Mouse (Mus musculus): ENCODE data around the gene Scn3b.

Scn3b gene

GRCm38 (mm10) chr9:40269103-40269861 lies at the start of gene Scn3b:
Scn3b (plus strand) TSS chr9:40269217.
- peak; percentile 80 for DNase-seq (ENCODE audit: low spot score)

GRCm38 (mm10) chr9:40224289-40224688 lies 44.7 kb upstream of the Scn3b start:
- no peak for DNase-seq (ENCODE audit: low spot score)

GRCm38 (mm10) chr9:40227874-40228789 lies 40.9 kb upstream of the Scn3b start:
- DNase-seq (ENCODE audit: low spot score): peak; percentile 57

- no peak for DNase-seq (ENCODE audit: low spot score)
Measured at GRCm38 (mm10) chr9:40228804-40229331, 40.1 kb upstream of the Scn3b start.

GRCm38 (mm10) chr9:40229479-40229878 lies 39.5 kb upstream of the Scn3b start:
- no peak for DNase-seq (ENCODE audit: low spot score)

GRCm38 (mm10) chr9:40231019-40231418 lies 38.0 kb upstream of the Scn3b start:
- DNase-seq (ENCODE audit: low spot score): no peak

- DNase-seq (ENCODE audit: low spot score): no peak
Measured at GRCm38 (mm10) chr9:40234233-40235072, 34.6 kb upstream of the Scn3b start.

GRCm38 (mm10) chr9:40235220-40235619 lies 33.8 kb upstream of the Scn3b start:
- DNase-seq (ENCODE audit: low spot score): no peak

- no peak for DNase-seq (ENCODE audit: low spot score)
Measured at GRCm38 (mm10) chr9:40239749-40240148, 29.3 kb upstream of the Scn3b start.

GRCm38 (mm10) chr9:40240311-40240710 lies 28.7 kb upstream of the Scn3b start:
- DNase-seq (ENCODE audit: low spot score): no peak

GRCm38 (mm10) chr9:40241223-40241801 lies 27.7 kb upstream of the Scn3b start:
- peak; percentile 53 for DNase-seq (ENCODE audit: low spot score)

- DNase-seq (ENCODE audit: low spot score): peak; percentile 46
Measured at GRCm38 (mm10) chr9:40241951-40242888, 26.8 kb upstream of the Scn3b start.

GRCm38 (mm10) chr9:40245466-40245865 lies 23.6 kb upstream of the Scn3b start:
- no peak for DNase-seq (ENCODE audit: low spot score)

- DNase-seq (ENCODE audit: low spot score): no peak
Measured at GRCm38 (mm10) chr9:40245974-40246665, 22.9 kb upstream of the Scn3b start.

- DNase-seq (ENCODE audit: low spot score): no peak
Measured at GRCm38 (mm10) chr9:40246702-40247101, 22.3 kb upstream of the Scn3b start.

- DNase-seq (ENCODE audit: low spot score): no peak
Measured at GRCm38 (mm10) chr9:40249106-40249505, 19.9 kb upstream of the Scn3b start.

GRCm38 (mm10) chr9:40252459-40252858 lies 16.6 kb upstream of the Scn3b start:
- no peak for DNase-seq (ENCODE audit: low spot score)

- no peak for DNase-seq (ENCODE audit: low spot score)
Measured at GRCm38 (mm10) chr9:40263874-40264273, 5.1 kb upstream of the Scn3b start.

GRCm38 (mm10) chr9:40268040-40268747 lies 823 bp upstream of the Scn3b start:
- DNase-seq (ENCODE audit: low spot score): peak; percentile 21

Measured in layer of hippocampus, adult 11-12 months (tissue).